Mouse (Mus musculus): Measurements from ENCODE around the gene Sdk1.

DNA sequence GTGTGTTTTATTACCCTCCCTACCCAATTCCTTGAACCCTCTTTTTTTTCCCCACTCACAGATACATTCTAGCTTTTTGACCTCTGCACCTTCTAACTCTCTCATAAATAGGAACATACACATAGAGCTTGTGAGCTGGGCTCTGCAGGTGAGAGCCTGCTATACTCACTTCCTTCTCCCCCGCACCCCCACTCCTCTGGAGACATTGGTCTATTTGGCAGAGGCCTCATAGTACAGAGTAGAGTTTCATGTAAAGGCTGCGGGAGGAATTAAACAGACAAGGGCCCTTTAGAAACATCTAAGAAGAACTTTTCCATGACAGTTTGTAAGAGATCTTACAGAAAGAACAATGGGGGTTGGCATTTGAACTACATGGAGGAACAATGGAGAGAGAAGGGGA lies 133.5 kb downstream of the Sdk1 start:
- no peak for TF ChIP-seq CTCF (IDR thresholded peaks at IDR 0.05; ENCODE audit: low read depth, low read length)
- TF ChIP-seq POLR2A (IDR thresholded peaks at IDR 0.05; ENCODE audit: extremely low read depth, insufficient read depth, low read length): no peak
